Mouse (Mus musculus): ENCODE results near the gene Tnni2. TPM values are rescaled to one million over a fixed set of nuclear protein-coding genes. Genes with fewer than 3 reads are reported as not detected.
A peak's percentile ranks its signal among the peaks of the same experiment; 100 is the strongest.
"Not testable (repeated sequence)": the region's sequence is repeated elsewhere in the genome, so short reads cannot be mapped to it uniquely, and the experiment has no call there.

Tnni2 gene
- polyA plus RNA-seq (2015; fragmentation: Nextera tagmentation; extraction: Ambion mirVana): 3.4 and 4.3 TPM in 2 replicates

DNA sequence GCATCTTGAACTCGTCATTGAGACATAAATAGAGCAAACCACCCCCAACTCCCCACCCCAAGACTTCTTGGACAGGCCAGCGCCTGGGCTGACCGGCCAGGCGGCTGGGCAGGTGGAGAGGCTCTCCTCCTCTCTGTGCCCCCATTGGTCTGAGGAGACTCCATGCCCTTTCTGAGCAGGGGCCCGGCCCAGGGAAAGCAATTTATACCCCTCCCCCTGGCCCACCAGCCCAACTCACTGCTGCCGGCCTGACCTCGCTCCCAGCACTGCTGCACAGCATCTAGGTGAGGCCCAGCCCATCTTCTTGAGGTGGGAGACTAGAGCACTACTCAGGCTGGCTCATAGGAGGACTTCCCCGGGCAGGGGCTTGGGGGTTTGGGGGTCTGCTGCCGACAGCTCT lies at the start of gene Tnni2:
Gene Tnni2, plus strand, starts transcription at position 224 of the 400 bp plus-strand sequence.
- no peak for ATAC-seq (ENCODE audit: low read depth)
- peak within 1 kb of the TSS; percentile 26; the same call in 1 of the 2 replicates for H3K27ac ChIP-seq

DNA sequence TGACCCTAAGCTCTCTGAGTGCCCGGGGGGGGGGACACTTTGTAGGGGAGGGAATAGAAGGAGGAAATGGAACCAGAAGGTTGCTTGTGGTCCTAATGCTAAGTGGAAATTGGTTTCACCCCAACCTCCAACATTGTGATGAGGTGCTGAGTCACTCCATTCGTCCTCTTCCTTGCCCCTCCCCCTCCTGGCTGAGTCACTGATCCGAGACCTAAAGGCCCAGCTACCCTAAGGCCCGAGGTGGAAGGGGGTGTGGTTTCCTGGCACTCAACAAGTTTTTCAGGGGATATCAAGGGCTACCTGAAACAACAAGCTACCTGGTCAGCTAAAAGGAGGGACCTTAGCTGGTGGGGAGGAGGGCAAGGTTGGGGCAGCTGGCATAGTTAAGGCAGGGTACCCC lies 48.4 kb upstream of the Tnni2 start:
- H3K27ac ChIP-seq: peak overlapping the region; percentile 90
- peak; percentile 87 for DNase-seq
- no peaks in the 10 kb centered on the region for H3K9me3 ChIP-seq (replicated peaks)

More for the DNA sequence above, at the start of gene Tnni2:
- WGBS (ENCODE audit: insufficient replicate concordance): 71% methylated on average over 9 of the region's 9 CpGs
- DNase-seq: no peak
- Histone ChIP-seq H3K4me3 (replicated peaks) (no peak within 1 kb of the TSS), H3K9me3 (replicated peaks) (no peaks in the 10 kb centered on the region), H3K9ac (no peak within 1 kb of the TSS), H3K4me1 (replicated peaks) (peaks cover 4% of the 10 kb centered on the region; the same call in 1 of the 2 replicates), H3K27me3 (no peaks in the 10 kb centered on the region), H3K36me3 (no peaks in the 10 kb centered on the region), H3K4me2 (no peak within 1 kb of the TSS)

DNA sequence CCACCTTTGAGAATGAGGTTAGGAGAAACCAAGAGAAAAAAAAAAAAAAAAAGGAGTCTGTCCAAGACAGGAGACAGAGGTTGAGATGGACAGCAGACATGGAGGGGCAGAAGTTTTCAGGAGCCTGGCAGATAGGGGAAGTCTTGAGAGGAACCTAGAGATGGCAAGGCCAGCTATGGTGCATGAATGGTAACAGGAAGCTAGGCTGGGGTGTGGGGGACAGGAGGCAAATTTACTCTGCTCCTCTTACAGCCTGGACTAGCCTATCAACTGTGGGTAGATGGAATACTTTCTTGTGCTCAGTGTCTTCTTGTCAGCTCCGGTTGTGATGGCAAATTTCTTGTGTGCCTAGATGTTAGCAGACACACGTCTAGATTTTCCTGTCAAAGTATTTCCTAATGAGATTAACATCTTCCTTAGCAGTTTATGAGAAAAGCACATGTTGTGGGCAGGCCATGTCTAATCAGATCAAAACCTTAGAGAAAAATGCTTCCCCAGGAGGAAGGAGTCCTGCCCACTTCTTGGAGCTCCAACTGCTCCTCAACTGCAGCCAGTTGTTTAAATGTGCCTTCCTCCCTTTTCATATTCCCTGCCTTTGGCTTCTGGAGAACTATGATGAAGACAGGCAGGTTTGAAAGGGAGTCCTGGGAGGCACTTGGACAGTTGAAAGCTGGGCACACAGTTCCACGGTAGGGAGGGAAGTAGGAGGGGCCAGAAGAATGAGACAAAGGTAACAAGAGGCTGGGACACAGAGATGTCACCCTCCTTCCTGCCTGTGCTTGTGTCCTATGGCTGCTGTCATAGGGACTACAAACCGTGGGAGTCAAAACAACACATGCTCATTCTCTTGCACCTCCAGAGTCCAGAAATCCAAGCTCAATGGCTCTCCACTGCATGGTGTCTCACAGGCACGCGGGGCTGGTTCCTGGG lies 47.1 kb upstream of the Tnni2 start:
- peaks cover 88% of the 10 kb centered on the region for H3K4me1 ChIP-seq (replicated peaks)
- no peaks in the 10 kb centered on the region for H3K27me3 ChIP-seq
- H3K4me2 ChIP-seq: no peak overlapping the region
- no peaks in the 10 kb centered on the region for H3K36me3 ChIP-seq
- 0 out of 2 replicates have a peak overlapping the region, but pooled peaks have one; percentile 18 for H3K9ac ChIP-seq
- H3K9me3 ChIP-seq (replicated peaks): no peaks in the 10 kb centered on the region
- DNase-seq (no peak), ATAC-seq (ENCODE audit: low read depth) (no peak)
- no peak overlapping the region for H3K4me3 ChIP-seq (replicated peaks)
- H3K27ac ChIP-seq: peak overlapping the region; percentile 90
- 45% methylated on average over 6 of the region's 6 CpGs for WGBS (ENCODE audit: insufficient replicate concordance)

More for the DNA sequence above, 48.4 kb upstream of the Tnni2 start:
- peaks cover 85% of the 10 kb centered on the region for H3K4me1 ChIP-seq (replicated peaks)
- ATAC-seq (ENCODE audit: low read depth): peak; percentile 83
- H3K27me3 ChIP-seq: no peaks in the 10 kb centered on the region
- peak overlapping the region; percentile 48 for H3K4me2 ChIP-seq
- peak overlapping the region; percentile 46; the same call in 1 of the 2 replicates for H3K9ac ChIP-seq
- no peaks in the 10 kb centered on the region for H3K36me3 ChIP-seq
- 13% methylated on average over 4 of the region's 4 CpGs for WGBS (ENCODE audit: insufficient replicate concordance)
- no peak overlapping the region for H3K4me3 ChIP-seq (replicated peaks)

GRCm38 (mm10) chr7:142395472-142395871 lies 46.1 kb upstream of the Tnni2 start:
- Histone ChIP-seq H3K4me3 (replicated peaks) (no peak overlapping the region), H3K4me2 (no peak overlapping the region), H3K27ac (peak overlapping the region; percentile 90), H3K4me1 (replicated peaks) (peaks cover 97% of the 10 kb centered on the region), H3K36me3 (no peaks in the 10 kb centered on the region), H3K27me3 (no peaks in the 10 kb centered on the region), H3K9me3 (replicated peaks) (no peaks in the 10 kb centered on the region), H3K9ac (no peak overlapping the region)
- peak; percentile 27 for ATAC-seq (ENCODE audit: low read depth)
- no peak for DNase-seq
- 24% methylated on average over 4 of the region's 4 CpGs for WGBS (ENCODE audit: insufficient replicate concordance)

GRCm38 (mm10) chr7:142396611-142397010 lies 45.0 kb upstream of the Tnni2 start:
- Histone ChIP-seq H3K9me3 (replicated peaks) (no peaks in the 10 kb centered on the region), H3K9ac (peak overlapping the region; percentile 23; the same call in 1 of the 2 replicates), H3K4me2 (no peak overlapping the region), H3K27ac (peak overlapping the region; percentile 90), H3K27me3 (no peaks in the 10 kb centered on the region), H3K36me3 (no peaks in the 10 kb centered on the region), H3K4me1 (replicated peaks) (peaks cover 87% of the 10 kb centered on the region), H3K4me3 (replicated peaks) (no peak overlapping the region)
- WGBS (ENCODE audit: insufficient replicate concordance): 79% methylated on average over 1 of the region's 1 CpGs
- ATAC-seq (ENCODE audit: low read depth) (no peak), DNase-seq (no peak)

DNA sequence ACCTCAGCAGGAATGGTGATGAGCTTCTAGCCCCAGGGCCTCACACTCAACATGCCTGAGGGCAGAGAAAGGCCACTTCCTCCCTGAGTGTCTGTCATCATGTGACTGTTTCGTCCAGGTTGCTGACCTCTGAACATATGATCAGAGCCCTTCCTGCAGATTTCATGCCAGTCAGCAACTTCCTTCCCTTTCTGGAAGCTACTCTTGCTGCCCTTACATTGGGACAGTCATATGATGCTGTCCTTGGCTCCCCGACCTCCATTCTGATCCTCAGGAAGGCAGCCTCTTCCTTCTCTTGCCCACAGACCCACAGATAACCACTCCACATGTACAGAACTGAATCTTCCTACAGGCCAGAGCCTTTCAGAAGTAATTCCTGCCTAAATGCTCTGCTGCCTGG lies 43.6 kb upstream of the Tnni2 start:
- 20% methylated on average over 2 of the region's 2 CpGs for WGBS (ENCODE audit: insufficient replicate concordance)
- Histone ChIP-seq H3K4me1 (replicated peaks) (peaks cover 75% of the 10 kb centered on the region), H3K9me3 (replicated peaks) (no peaks in the 10 kb centered on the region), H3K27ac (peak overlapping the region; percentile 90), H3K4me3 (replicated peaks) (no peak overlapping the region), H3K4me2 (no peak overlapping the region), H3K9ac (no peak overlapping the region), H3K36me3 (no peaks in the 10 kb centered on the region), H3K27me3 (no peaks in the 10 kb centered on the region)
- ATAC-seq (ENCODE audit: low read depth) (no peak), DNase-seq (no peak)

DNA sequence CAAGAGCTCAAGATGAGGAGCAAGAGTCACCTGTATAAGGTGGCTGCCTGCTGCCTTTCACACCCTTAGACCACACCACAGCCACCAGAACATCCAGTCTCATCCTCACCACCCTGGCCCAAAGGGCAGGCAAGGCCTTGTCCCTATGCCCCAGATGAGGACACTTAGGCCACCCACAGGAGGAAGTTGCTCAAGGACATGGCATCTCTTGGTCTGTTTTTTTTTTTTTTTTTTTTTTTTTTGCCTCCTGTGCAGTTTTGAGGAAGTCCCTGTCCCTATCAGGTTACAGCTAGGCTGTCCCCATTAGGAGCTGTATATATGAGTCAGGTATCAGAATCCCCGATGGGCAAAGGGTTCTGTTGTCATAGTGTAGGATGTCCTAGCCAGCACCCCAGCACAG lies 42.4 kb upstream of the Tnni2 start:
- Histone ChIP-seq H3K9ac (no peak overlapping the region), H3K9me3 (replicated peaks) (no peaks in the 10 kb centered on the region), H3K27ac (peak overlapping the region; percentile 90), H3K4me1 (replicated peaks) (peaks cover 71% of the 10 kb centered on the region), H3K36me3 (no peaks in the 10 kb centered on the region), H3K4me2 (no peak overlapping the region), H3K27me3 (no peaks in the 10 kb centered on the region), H3K4me3 (replicated peaks) (no peak overlapping the region)
- WGBS (ENCODE audit: insufficient replicate concordance): 10% methylated on average over 1 of the region's 1 CpGs
- DNase-seq (no peak), ATAC-seq (ENCODE audit: low read depth) (no peak)

DNA sequence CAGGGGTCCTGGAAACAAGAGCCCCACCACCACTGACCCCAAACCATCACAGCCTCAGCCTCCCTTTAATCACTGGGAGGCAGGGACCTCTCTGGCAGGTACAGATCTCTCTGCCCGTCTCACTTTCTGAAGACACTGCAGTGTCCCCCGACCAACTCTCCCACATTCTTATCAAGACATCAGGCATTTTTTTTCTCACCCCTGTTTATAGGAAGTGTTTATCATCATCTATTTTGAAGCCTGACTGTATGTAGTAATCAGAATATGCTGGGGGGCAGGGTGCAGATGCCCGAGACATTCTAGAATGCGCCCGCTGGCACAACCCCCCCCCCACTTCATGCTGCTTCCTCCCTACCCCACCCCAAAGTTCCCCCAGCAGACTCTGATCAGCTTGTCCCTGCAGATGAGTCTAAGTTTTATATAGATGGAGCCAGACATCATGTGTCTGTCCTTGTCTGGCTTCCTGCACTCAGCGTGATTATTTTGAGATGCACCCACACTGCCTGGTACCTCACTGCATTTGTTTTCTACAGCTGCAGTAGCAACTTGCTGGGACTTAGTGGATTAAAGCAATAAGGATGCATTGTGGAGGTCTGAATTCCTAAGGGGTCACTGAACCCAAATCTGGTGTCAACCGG lies 41.4 kb upstream of the Tnni2 start:
- WGBS (ENCODE audit: insufficient replicate concordance): 56% methylated on average over 7 of the region's 7 CpGs
- DNase-seq (no peak), ATAC-seq (ENCODE audit: low read depth) (no peak)
- Histone ChIP-seq H3K9ac (no peak overlapping the region), H3K4me1 (replicated peaks) (peaks cover 62% of the 10 kb centered on the region), H3K27ac (no peak overlapping the region; the same call in 1 of the 2 replicates), H3K4me3 (replicated peaks) (no peak overlapping the region), H3K9me3 (replicated peaks) (no peaks in the 10 kb centered on the region), H3K27me3 (no peaks in the 10 kb centered on the region), H3K4me2 (no peak overlapping the region), H3K36me3 (no peaks in the 10 kb centered on the region)

GRCm38 (mm10) chr7:142400750-142401142 lies 40.9 kb upstream of the Tnni2 start:
- no peak overlapping the region for H3K4me3 ChIP-seq (replicated peaks)
- WGBS (ENCODE audit: insufficient replicate concordance): 74% methylated on average over 7 of the region's 7 CpGs
- no peak for DNase-seq
- ATAC-seq (ENCODE audit: low read depth): no peak
- no peak overlapping the region; the same call in 1 of the 2 replicates for H3K27ac ChIP-seq
- no peak overlapping the region for H3K4me2 ChIP-seq
- peaks cover 56% of the 10 kb centered on the region for H3K4me1 ChIP-seq (replicated peaks)
- H3K9me3 ChIP-seq (replicated peaks): no peaks in the 10 kb centered on the region
- no peaks in the 10 kb centered on the region for H3K27me3 ChIP-seq
- no peaks in the 10 kb centered on the region for H3K36me3 ChIP-seq
- H3K9ac ChIP-seq: no peak overlapping the region

GRCm38 (mm10) chr7:142403591-142403990 lies 38.0 kb upstream of the Tnni2 start:
- DNase-seq (no peak), ATAC-seq (ENCODE audit: low read depth) (no peak)
- Histone ChIP-seq H3K36me3 (no peaks in the 10 kb centered on the region), H3K4me1 (replicated peaks) (peaks cover 29% of the 10 kb centered on the region), H3K27ac (no peak overlapping the region), H3K9ac (no peak overlapping the region), H3K4me2 (no peak overlapping the region), H3K9me3 (replicated peaks) (no peaks in the 10 kb centered on the region), H3K4me3 (replicated peaks) (no peak overlapping the region), H3K27me3 (no peaks in the 10 kb centered on the region)
- WGBS (ENCODE audit: insufficient replicate concordance): 30% methylated on average over 4 of the region's 4 CpGs

DNA sequence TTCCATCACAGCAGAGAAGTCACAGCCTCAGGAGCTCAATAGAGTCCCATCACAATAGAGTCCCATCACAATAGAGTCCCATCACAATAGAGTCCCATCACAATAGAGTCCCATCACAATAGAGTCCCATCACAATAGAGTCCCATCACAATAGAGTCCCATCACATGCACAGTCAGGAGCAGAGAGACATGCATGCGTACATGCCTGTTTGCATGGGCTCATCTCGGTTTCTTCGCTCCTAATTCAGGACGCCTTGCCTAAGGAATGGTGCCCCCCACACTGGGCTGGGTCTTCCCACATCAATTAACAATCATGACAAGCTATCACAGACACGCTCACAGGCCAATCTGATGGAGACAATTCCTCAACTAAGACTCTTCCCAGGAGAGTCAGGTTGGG lies 36.5 kb upstream of the Tnni2 start:
- 81% methylated on average over 5 of the region's 5 CpGs for WGBS (ENCODE audit: insufficient replicate concordance)

More for the DNA sequence above, 36.5 kb upstream of the Tnni2 start:
- H3K4me1 ChIP-seq (replicated peaks): peaks cover 19% of the 10 kb centered on the region
- not testable (repeated sequence) for ATAC-seq (ENCODE audit: low read depth); H3K27me3 ChIP-seq; H3K9me3 ChIP-seq (replicated peaks); H3K4me2 ChIP-seq; H3K27ac ChIP-seq; DNase-seq; H3K9ac ChIP-seq; H3K4me3 ChIP-seq (replicated peaks); H3K36me3 ChIP-seq

Data from liver, embryonic 13.5 days (tissue).